Mouse (Mus musculus) CD4-positive naive resting alpha-beta T cell, adult 76 days (primary cell): Measurements from ENCODE around the gene Ctf2. TPM values are rescaled to one million over a fixed set of nuclear protein-coding genes. Genes with fewer than 3 reads are reported as not detected.

Experiments used
- total RNA-seq: library from RNA; stranded (reverse); gene quantifications from one replicate; pipeline ENCODE4 v1.2.4, GENCODE M21; 2023

Ctf2 gene
- total RNA-seq = not detected

GRCm38 (mm10) chr7:127732066-127732465 is at the start of gene Ctf2:
Gene Ctf2, minus strand, starts transcription at chr7:127732166.

GRCm38 (mm10) chr7:127776426-127776825 is 44.5 kb upstream of the Ctf2 start, which contains the start of gene Setd1a:
Gene Setd1a, plus strand, starts transcription at chr7:127776670.

GRCm38 (mm10) chr7:127769651-127770038 is 37.7 kb upstream of the Ctf2 start, which contains the start of gene Orai3:
Gene Orai3, plus strand, starts transcription at chr7:127769815.

GRCm38 (mm10) chr7:127744366-127745045 is 12.5 kb upstream of the Ctf2 start, which contains the start of gene Fbxl19:
Gene Fbxl19, plus strand, starts transcription at chr7:127744543.

GRCm38 (mm10) chr7:127712461-127713385 is 19.2 kb downstream of the Ctf2 start, which contains the start of gene Ctf1:
Gene Ctf1, plus strand, starts transcription at chr7:127712736.

GRCm38 (mm10) chr7:127708207-127709078 is 23.5 kb downstream of the Ctf2 start, which contains the start of gene Bcl7c:
Gene Bcl7c, minus strand, starts transcription at chr7:127708933.

Other genes starting within 250 kb of the Ctf2 start
- gene Srcap, start 220.2 kb downstream of the Ctf2 start, total RNA-seq = 267 TPM
- gene Gm42715, start 212.6 kb downstream of the Ctf2 start, total RNA-seq = 40.4 TPM
- gene Tmem265, start 170.8 kb downstream of the Ctf2 start, total RNA-seq = 10.0 TPM
- gene Phkg2, start 158.8 kb downstream of the Ctf2 start, total RNA-seq = 139 TPM
- 0.38 TPM for gene Ccdc189, start 143.6 kb downstream of the Ctf2 start, total RNA-seq
- 138 TPM for gene Rnf40, start 143.4 kb downstream of the Ctf2 start, total RNA-seq
- 2.9 TPM for gene Zfp629, start 116.4 kb downstream of the Ctf2 start, total RNA-seq
- gene Bcl7c, start 23.2 kb downstream of the Ctf2 start, total RNA-seq = 21.5 TPM
- not detected for gene Ctf1, start 19.4 kb downstream of the Ctf2 start, total RNA-seq
- 5.2 TPM for gene Fbxl19, start 12.4 kb upstream of the Ctf2 start, total RNA-seq
- 6.8 TPM for gene Orai3, start 37.6 kb upstream of the Ctf2 start, total RNA-seq
- 85.9 TPM for gene Setd1a, start 44.5 kb upstream of the Ctf2 start, total RNA-seq
- gene Gm49388, start 53.4 kb upstream of the Ctf2 start, total RNA-seq = 0.79 TPM
- 4.5 TPM for gene Hsd3b7, start 68.4 kb upstream of the Ctf2 start, total RNA-seq
- gene Stx4a, start 92.1 kb upstream of the Ctf2 start, total RNA-seq = 106 TPM
- gene Stx1b, start 92.4 kb upstream of the Ctf2 start, total RNA-seq = not detected
- 85.5 TPM for gene Zfp646, start 144.1 kb upstream of the Ctf2 start, total RNA-seq
- gene Zfp668, start 144.7 kb upstream of the Ctf2 start, total RNA-seq = 23.0 TPM
- 0.35 TPM for gene Prss53, start 158.8 kb upstream of the Ctf2 start, total RNA-seq
- not detected for gene Gm21974, start 163.3 kb upstream of the Ctf2 start, total RNA-seq
- 13.3 TPM for gene Vkorc1, start 163.5 kb upstream of the Ctf2 start, total RNA-seq
- gene Bckdk, start 171.9 kb upstream of the Ctf2 start, total RNA-seq = 21.5 TPM
- 40.6 TPM for gene Kat8, start 180.3 kb upstream of the Ctf2 start, total RNA-seq
- not detected for gene Prss8, start 197.9 kb upstream of the Ctf2 start, total RNA-seq
- 1.7 TPM for gene Prss36, start 214.6 kb upstream of the Ctf2 start, total RNA-seq
- 1,107 TPM for gene Fus, start 235.3 kb upstream of the Ctf2 start, total RNA-seq